Mouse (Mus musculus): ENCODE results near the gene Gm3020.
"Not testable (repeated sequence)": the region's sequence is repeated elsewhere in the genome, so short reads cannot be mapped to it uniquely, and the experiment has no call there.

Gm3020 gene

DNA sequence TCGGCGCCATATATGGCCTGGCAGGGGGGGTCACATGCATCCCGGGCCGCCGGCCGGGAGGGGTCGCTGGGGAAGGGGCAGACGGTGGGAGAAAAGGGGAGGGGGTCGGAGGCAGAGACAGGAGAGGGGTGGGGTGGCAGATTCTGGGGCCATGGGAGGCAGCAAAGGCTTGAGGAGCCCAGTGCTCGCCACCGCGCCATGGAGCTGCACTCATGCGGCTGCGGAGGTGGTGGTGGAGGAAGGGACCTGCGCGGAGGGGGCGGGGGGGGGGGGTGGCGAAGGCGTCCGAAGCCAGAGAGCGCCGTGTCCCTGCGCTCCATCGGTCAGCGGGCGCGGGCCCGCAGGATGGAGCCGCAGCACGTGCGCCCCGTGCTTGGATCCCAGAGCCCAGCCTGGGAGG is at the start of gene Gm3020:
TSS of gene Gm3020 (plus strand) at position 301 of the 400 bp plus-strand sequence.
- DNase-seq (ENCODE audit: low spot score), result not testable (repeated sequence)

DNA sequence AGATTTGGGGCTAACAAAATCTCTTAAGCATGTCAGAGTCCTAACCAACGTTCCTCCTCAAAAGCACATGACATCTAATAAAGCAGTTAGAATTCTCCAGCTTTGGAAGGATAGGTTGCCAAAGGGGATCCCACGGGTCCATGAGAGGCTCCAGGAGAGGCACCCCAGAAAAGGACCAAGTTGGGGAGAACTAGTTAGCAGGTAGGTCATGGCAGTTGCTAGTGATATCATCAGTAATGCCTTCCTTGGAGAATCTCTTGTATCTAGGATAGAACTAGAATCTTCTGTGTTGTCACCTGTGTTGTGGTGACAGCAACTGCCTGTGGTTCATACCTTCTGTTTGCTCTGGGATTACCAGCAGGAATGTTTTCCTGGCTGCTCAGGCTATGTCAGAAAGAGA is 17.6 kb upstream of the Gm3020 start, which contains the start of gene Gm3012:
TSS of gene Gm3012 (plus strand) at position 301 of the 400 bp plus-strand sequence.
- DNase-seq (ENCODE audit: low spot score), result not testable (repeated sequence)

DNA sequence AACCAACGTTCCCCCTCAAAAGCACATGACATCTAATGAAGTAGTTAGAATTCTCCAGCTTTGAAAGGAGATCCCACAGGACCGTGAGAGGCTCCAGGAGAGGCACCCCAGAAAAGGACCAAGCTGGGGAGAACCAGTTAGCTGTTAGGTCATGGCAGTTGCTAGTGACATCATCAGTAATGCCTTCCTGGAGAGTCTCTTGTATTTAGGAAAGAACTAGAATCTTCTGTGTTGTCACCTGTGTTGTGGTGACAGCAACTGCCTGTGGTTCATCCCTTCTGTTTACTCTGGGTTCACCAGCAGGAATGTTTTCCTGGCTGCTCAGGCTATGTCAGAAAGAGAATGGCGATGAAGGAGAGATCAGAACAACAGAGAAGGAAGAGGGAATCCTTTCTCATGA is 36.7 kb downstream of the Gm3020 start, which contains the start of gene Gm3043:
TSS of gene Gm3043 (plus strand) at position 301 of the 400 bp plus-strand sequence.
- DNase-seq (ENCODE audit: low spot score), result not testable (repeated sequence)

Measured in testis, postnatal 14 days (tissue).